Mouse (Mus musculus): ENCODE results near the gene Atpaf1.

GRCm38 (mm10) chr4:115835576-115835975 is 51.0 kb downstream of the Atpaf1 start:
- no peak for TF ChIP-seq GATA1 (IDR thresholded peaks at IDR 0.05; ENCODE audit: low read length)
- TF ChIP-seq TAL1 (IDR thresholded peaks at IDR 0.05; ENCODE audit: low read length), result no peak

Measured in erythroblast, embryonic 14.5 days (primary cell).